Mouse (Mus musculus) midbrain, embryonic 13.5 days (tissue): ENCODE measurements around the gene Syt7. TPM values are rescaled to one million over a fixed set of nuclear protein-coding genes. Genes with fewer than 3 reads are reported as not detected.

Experiments used
- ATAC-seq: fragments of 200-750 bp; cut with Nextera tagmentation; 2 replicates; pipeline ENCODE4 v1.8.0; 2017; ENCODE audit warnings: mild to moderate bottlenecking, moderate TSS enrichment, moderate library complexity
- H3K27ac ChIP-seq: fragments of 300-500 bp; sonication (generic); 2 replicates; pipeline ENCODE4 v1.5.1; 2015; ENCODE audit warnings: inconsistent platforms, mild to moderate bottlenecking, moderate library complexity
- H3K27me3 ChIP-seq: fragments of 300-500 bp; sonication (generic); 2 replicates; pipeline ENCODE4 v1.6.1; 2015; ENCODE audit warnings: mild to moderate bottlenecking, inconsistent platforms
- H3K36me3 ChIP-seq: fragments of 300-500 bp; sonication (generic); 2 replicates; pipeline ENCODE4 v1.6.1; 2015; ENCODE audit warnings: mild to moderate bottlenecking, inconsistent platforms
- H3K4me1 ChIP-seq: fragments of 300-500 bp; sonication (generic); replicated peaks from 2 replicates; pipeline ENCODE4 v1.6.1; 2015; ENCODE audit warnings: inconsistent platforms
- H3K4me2 ChIP-seq: fragments of 300-500 bp; sonication (generic); replicated peaks from 2 replicates; pipeline ENCODE4 v1.6.1; 2015; ENCODE audit warnings: moderate library complexity, mild to moderate bottlenecking, inconsistent platforms
- H3K4me3 ChIP-seq: fragments of 300-500 bp; sonication (generic); replicated peaks from 2 replicates; pipeline ENCODE4 v1.5.1; 2015; ENCODE audit warnings: mild to moderate bottlenecking, inconsistent platforms
- H3K9ac ChIP-seq: fragments of 300-500 bp; sonication (generic); replicated peaks from 2 replicates; pipeline ENCODE4 v1.6.1; 2015; ENCODE audit warnings: mild to moderate bottlenecking, inconsistent platforms
- H3K9me3 ChIP-seq: fragments of 300-500 bp; sonication (generic); 2 replicates; pipeline ENCODE4 v1.6.1; 2016; ENCODE audit warnings: mild to moderate bottlenecking, inconsistent platforms
- WGBS: fragments of 180-500 bp; shearing (Covaris S2); methylation state at CpG from one replicate; pipeline ENCODE4 v1.1.7; 2015; 5-methylcytosine and 5-hydroxymethylcytosine counted together
- polyA plus RNA-seq: library from polyadenylated mRNA; unstranded; fragments of >200 nt; fragmentation: Nextera tagmentation; extraction: Ambion mirVana; gene quantifications from 2 replicates; pipeline ENCODE4 v1.2.1, GENCODE M21; 2015

Syt7 gene
- polyA plus RNA-seq, 1 experiment from 2014 or later = 8.8 TPM

GRCm38 (mm10) chr19:10427431-10427830 is 38.5 kb downstream of the Syt7 start:
- 83% methylated on average over 9 of the region's 9 CpGs for WGBS
- Histone ChIP-seq H3K9ac (no peak overlapping the region), H3K4me1 (peaks cover 50% of the 10 kb centered on the region), H3K4me2 (no peak overlapping the region), H3K27ac (no peak overlapping the region), H3K36me3 (no peaks in the 10 kb centered on the region), H3K9me3 (no peaks in the 10 kb centered on the region), H3K27me3 (peaks cover 21% of the 10 kb centered on the region; the same call in 1 of the 2 replicates), H3K4me3 (no peak overlapping the region)
- ATAC-seq = no peak

- H3K27ac ChIP-seq = no peak overlapping the region
- no peak overlapping the region for H3K9ac ChIP-seq
- H3K9me3 ChIP-seq = no peaks in the 10 kb centered on the region
- no peaks in the 10 kb centered on the region for H3K36me3 ChIP-seq
- no peak overlapping the region for H3K4me3 ChIP-seq
- 87% methylated on average over 8 of the region's 8 CpGs for WGBS
- 0 out of 2 replicates have a peak, but pooled peaks cover 5% of the 10 kb centered on the region for H3K27me3 ChIP-seq
- no peak for ATAC-seq
- H3K4me2 ChIP-seq = no peak overlapping the region
- peaks cover 43% of the 10 kb centered on the region for H3K4me1 ChIP-seq
Measured at GRCm38 (mm10) chr19:10429371-10429770, 40.5 kb downstream of the Syt7 start.

- ATAC-seq = peak; percentile 25
- no peaks in the 10 kb centered on the region for H3K36me3 ChIP-seq
- peaks cover 29% of the 10 kb centered on the region for H3K4me1 ChIP-seq
- 56% methylated on average over 3 of the region's 3 CpGs for WGBS
- H3K4me2 ChIP-seq = no peak overlapping the region
- no peak overlapping the region for H3K27ac ChIP-seq
- 0 out of 2 replicates have a peak, but pooled peaks cover 2% of the 10 kb centered on the region for H3K27me3 ChIP-seq
- no peak overlapping the region for H3K4me3 ChIP-seq
- no peak overlapping the region for H3K9ac ChIP-seq
- H3K9me3 ChIP-seq = no peaks in the 10 kb centered on the region
Measured at GRCm38 (mm10) chr19:10431410-10431809, 42.5 kb downstream of the Syt7 start.

GRCm38 (mm10) chr19:10431841-10432240 is 43.0 kb downstream of the Syt7 start:
- H3K27ac ChIP-seq = no peak overlapping the region
- no peaks in the 10 kb centered on the region for H3K9me3 ChIP-seq
- H3K4me2 ChIP-seq = no peak overlapping the region
- peaks cover 26% of the 10 kb centered on the region for H3K4me1 ChIP-seq
- 0 out of 2 replicates have a peak, but pooled peaks cover 2% of the 10 kb centered on the region for H3K27me3 ChIP-seq
- WGBS = 61% methylated on average over 4 of the region's 4 CpGs
- H3K36me3 ChIP-seq = no peaks in the 10 kb centered on the region
- 0 out of 2 replicates have a peak, but pooled peaks have one; percentile 3 for ATAC-seq
- H3K4me3 ChIP-seq = no peak overlapping the region
- H3K9ac ChIP-seq = no peak overlapping the region

- ATAC-seq = no peak
- Histone ChIP-seq H3K4me2 (no peak overlapping the region), H3K36me3 (no peaks in the 10 kb centered on the region), H3K9me3 (no peaks in the 10 kb centered on the region), H3K4me1 (peaks cover 22% of the 10 kb centered on the region), H3K27ac (no peak overlapping the region), H3K4me3 (no peak overlapping the region), H3K27me3 (0 out of 2 replicates have a peak, but pooled peaks cover 2% of the 10 kb centered on the region), H3K9ac (no peak overlapping the region)
- WGBS = 80% methylated on average over 7 of the region's 7 CpGs
Measured at GRCm38 (mm10) chr19:10433225-10433624, 44.3 kb downstream of the Syt7 start.

- 0 out of 2 replicates have a peak, but pooled peaks cover 2% of the 10 kb centered on the region for H3K27me3 ChIP-seq
- H3K36me3 ChIP-seq = 0 out of 2 replicates have a peak, but pooled peaks cover under 1% of the 10 kb centered on the region
- 67% methylated on average over 9 of the region's 9 CpGs for WGBS
- no peak overlapping the region for H3K9ac ChIP-seq
- H3K27ac ChIP-seq = no peak overlapping the region
- no peak for ATAC-seq
- H3K4me2 ChIP-seq = no peak overlapping the region
- no peak overlapping the region for H3K4me3 ChIP-seq
- no peaks in the 10 kb centered on the region for H3K9me3 ChIP-seq
- H3K4me1 ChIP-seq = peaks cover 22% of the 10 kb centered on the region
Measured at GRCm38 (mm10) chr19:10433879-10434540, 45.1 kb downstream of the Syt7 start.

- no peaks in the 10 kb centered on the region for H3K9me3 ChIP-seq
- no peak overlapping the region for H3K9ac ChIP-seq
- H3K27me3 ChIP-seq = 0 out of 2 replicates have a peak, but pooled peaks cover 2% of the 10 kb centered on the region
- no peak overlapping the region for H3K27ac ChIP-seq
- H3K36me3 ChIP-seq = peaks cover 5% of the 10 kb centered on the region; the same call in 1 of the 2 replicates
- no peak overlapping the region for H3K4me3 ChIP-seq
- no peak overlapping the region for H3K4me2 ChIP-seq
- WGBS = 81% methylated on average over 6 of the region's 6 CpGs
- ATAC-seq = no peak
- H3K4me1 ChIP-seq = peaks cover 19% of the 10 kb centered on the region
Measured at GRCm38 (mm10) chr19:10434927-10435326, 46.0 kb downstream of the Syt7 start.

- Histone ChIP-seq H3K9ac (no peak overlapping the region), H3K9me3 (no peaks in the 10 kb centered on the region), H3K4me1 (peaks cover 11% of the 10 kb centered on the region), H3K4me2 (no peak overlapping the region), H3K36me3 (peaks cover 12% of the 10 kb centered on the region), H3K27me3 (0 out of 2 replicates have a peak, but pooled peaks cover under 1% of the 10 kb centered on the region), H3K4me3 (no peak overlapping the region), H3K27ac (no peak overlapping the region)
- 31% methylated on average over 3 of the region's 3 CpGs for WGBS
- peak; percentile 53 for ATAC-seq
Measured at GRCm38 (mm10) chr19:10435908-10436307, 47.0 kb downstream of the Syt7 start.

GRCm38 (mm10) chr19:10436726-10437125 is 47.8 kb downstream of the Syt7 start:
- peak; percentile 4; the same call in 1 of the 2 replicates for ATAC-seq
- Histone ChIP-seq H3K27me3 (no peaks in the 10 kb centered on the region), H3K4me1 (peaks cover 3% of the 10 kb centered on the region), H3K36me3 (peaks cover 14% of the 10 kb centered on the region), H3K9ac (no peak overlapping the region), H3K4me2 (no peak overlapping the region), H3K4me3 (no peak overlapping the region), H3K27ac (no peak overlapping the region), H3K9me3 (no peaks in the 10 kb centered on the region)
- 24% methylated on average over 1 of the region's 1 CpGs for WGBS

- WGBS = 79% methylated on average over 1 of the region's 1 CpGs
- H3K4me2 ChIP-seq = no peak overlapping the region
- no peak overlapping the region for H3K27ac ChIP-seq
- no peaks in the 10 kb centered on the region for H3K9me3 ChIP-seq
- no peaks in the 10 kb centered on the region for H3K4me1 ChIP-seq
- H3K4me3 ChIP-seq = no peak overlapping the region
- peaks cover 14% of the 10 kb centered on the region for H3K36me3 ChIP-seq
- H3K27me3 ChIP-seq = no peaks in the 10 kb centered on the region
- H3K9ac ChIP-seq = no peak overlapping the region
- ATAC-seq = no peak
Measured at GRCm38 (mm10) chr19:10437521-10437920, 48.6 kb downstream of the Syt7 start.

GRCm38 (mm10) chr19:10444685-10445369 is 55.9 kb downstream of the Syt7 start:
- H3K4me2 ChIP-seq = no peak overlapping the region
- no peak for ATAC-seq
- H3K27me3 ChIP-seq = no peaks in the 10 kb centered on the region
- H3K4me3 ChIP-seq = no peak overlapping the region
- 94% methylated on average over 15 of the region's 15 CpGs for WGBS
- no peaks in the 10 kb centered on the region for H3K9me3 ChIP-seq
- H3K9ac ChIP-seq = no peak overlapping the region
- H3K36me3 ChIP-seq = peaks cover 63% of the 10 kb centered on the region
- no peak overlapping the region for H3K27ac ChIP-seq
- 0 out of 2 replicates have a peak, but pooled peaks cover 3% of the 10 kb centered on the region for H3K4me1 ChIP-seq

- ATAC-seq = no peak
- Histone ChIP-seq H3K4me2 (no peak overlapping the region), H3K4me1 (0 out of 2 replicates have a peak, but pooled peaks cover 7% of the 10 kb centered on the region), H3K9ac (no peak overlapping the region), H3K27ac (no peak overlapping the region), H3K9me3 (no peaks in the 10 kb centered on the region), H3K36me3 (peaks cover 49% of the 10 kb centered on the region), H3K27me3 (peaks cover 11% of the 10 kb centered on the region), H3K4me3 (no peak overlapping the region)
- WGBS = 95% methylated on average over 7 of the region's 7 CpGs
Measured at GRCm38 (mm10) chr19:10448275-10448674, 59.4 kb downstream of the Syt7 start.
